Mouse (Mus musculus) stomach, embryonic 15.5 days (tissue): Measurements from ENCODE around the gene Fam222b. TPM values are rescaled to one million over a fixed set of nuclear protein-coding genes. Genes with fewer than 3 reads are reported as not detected.
"Not testable (repeated sequence)": the region's sequence is repeated elsewhere in the genome, so short reads cannot be mapped to it uniquely, and the experiment has no call there.

Source experiments
- ATAC-seq: fragments of 200-750 bp; cut with Nextera tagmentation; 2 replicates; pipeline ENCODE4 v1.8.0; 2017; ENCODE audit warnings: low read depth, moderate number of reproducible peaks, moderate TSS enrichment; ENCODE audit not compliant: insufficient read depth, low FRiP score
- H3K27ac ChIP-seq: fragments of 300-500 bp; sonication (generic); 2 replicates; pipeline ENCODE4 v1.5.1; 2015; ENCODE audit warnings: mild to moderate bottlenecking, inconsistent platforms
- H3K27me3 ChIP-seq: fragments of 300-500 bp; sonication (generic); replicated peaks from 2 replicates; pipeline ENCODE4 v1.6.1; 2015; ENCODE audit warnings: inconsistent platforms
- H3K36me3 ChIP-seq: fragments of 300-500 bp; sonication (generic); 2 replicates; pipeline ENCODE4 v1.6.1; 2015; ENCODE audit warnings: inconsistent platforms
- H3K4me1 ChIP-seq: fragments of 300-500 bp; sonication (generic); 2 replicates; pipeline ENCODE4 v1.6.1; 2015; ENCODE audit warnings: inconsistent platforms
- H3K4me2 ChIP-seq: fragments of 300-500 bp; sonication (generic); 2 replicates; pipeline ENCODE4 v1.6.1; 2015; ENCODE audit warnings: mild to moderate bottlenecking, inconsistent platforms
- H3K4me3 ChIP-seq: fragments of 300-500 bp; sonication (generic); replicated peaks from 2 replicates; pipeline ENCODE4 v1.5.1; 2015; ENCODE audit warnings: inconsistent platforms
- H3K9ac ChIP-seq: fragments of 300-500 bp; sonication (generic); 2 replicates; pipeline ENCODE4 v1.6.1; 2015; ENCODE audit warnings: inconsistent platforms
- H3K9me3 ChIP-seq: fragments of 300-500 bp; sonication (generic); 2 replicates; pipeline ENCODE4 v1.6.1; 2016; ENCODE audit warnings: inconsistent platforms
- WGBS: fragments of 180-500 bp; shearing (Covaris S2); methylation state at CpG from one replicate; pipeline ENCODE4 v1.1.7; 2015; 5-methylcytosine and 5-hydroxymethylcytosine counted together
- polyA plus RNA-seq: library from polyadenylated mRNA; unstranded; fragments of >200 nt; fragmentation: Nextera tagmentation; extraction: Ambion mirVana; gene quantifications from 2 replicates; pipeline ENCODE4 v1.2.1, GENCODE M21; 2015

The Fam222b gene
- polyA plus RNA-seq, result 10.2 and 10.6 TPM in 2 replicates

DNA sequence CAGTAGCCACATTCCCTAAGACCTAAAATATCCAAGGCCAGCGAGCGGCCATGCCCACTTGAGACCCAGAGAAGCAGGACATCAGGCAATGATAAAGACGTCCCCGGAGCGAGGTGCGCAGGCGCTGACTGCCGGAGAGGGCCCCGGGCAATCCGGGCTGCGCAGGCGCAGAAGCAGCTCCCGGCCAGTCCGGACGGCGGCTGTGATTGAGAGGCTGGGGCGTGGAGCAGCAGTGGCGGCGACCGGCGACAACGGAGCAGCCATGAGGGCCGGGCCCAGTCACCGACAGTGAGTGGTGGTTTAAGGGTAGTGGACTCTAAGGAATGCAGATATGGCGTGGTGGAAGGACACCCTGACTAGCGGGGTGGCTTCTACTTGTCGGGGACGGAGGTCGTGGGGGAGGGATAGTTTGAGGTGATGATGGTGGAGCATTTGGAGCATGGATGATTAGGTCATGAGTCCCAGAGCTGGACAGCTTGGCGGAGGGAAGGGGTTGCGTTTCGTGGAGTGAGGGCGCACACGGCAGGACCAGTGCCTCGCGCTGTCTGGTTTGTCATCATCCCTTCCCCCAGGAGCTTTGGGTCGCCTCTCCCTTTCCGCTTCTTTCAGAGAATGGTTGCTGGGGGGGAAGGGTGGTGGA, at the start of gene Fam222b:
TSS of gene Fam222b (plus strand) at position 157 of the 640 bp plus-strand sequence.
- WGBS, result under 1% methylated on average over 38 of the region's 38 CpGs
- Histone ChIP-seq H3K9me3 (no peaks in the 10 kb centered on the region), H3K36me3 (no peaks in the 10 kb centered on the region), H3K4me2 (peak within 1 kb of the TSS; percentile 73), H3K9ac (peak within 1 kb of the TSS; percentile 74), H3K27me3 (no peaks in the 10 kb centered on the region), H3K4me3 (peak within 1 kb of the TSS; percentile 87), H3K27ac (peak within 1 kb of the TSS; percentile 61; the same call in 1 of the 2 replicates), H3K4me1 (peaks cover 13% of the 10 kb centered on the region; the same call in 1 of the 2 replicates)
- peak; percentile 95 for ATAC-seq

DNA sequence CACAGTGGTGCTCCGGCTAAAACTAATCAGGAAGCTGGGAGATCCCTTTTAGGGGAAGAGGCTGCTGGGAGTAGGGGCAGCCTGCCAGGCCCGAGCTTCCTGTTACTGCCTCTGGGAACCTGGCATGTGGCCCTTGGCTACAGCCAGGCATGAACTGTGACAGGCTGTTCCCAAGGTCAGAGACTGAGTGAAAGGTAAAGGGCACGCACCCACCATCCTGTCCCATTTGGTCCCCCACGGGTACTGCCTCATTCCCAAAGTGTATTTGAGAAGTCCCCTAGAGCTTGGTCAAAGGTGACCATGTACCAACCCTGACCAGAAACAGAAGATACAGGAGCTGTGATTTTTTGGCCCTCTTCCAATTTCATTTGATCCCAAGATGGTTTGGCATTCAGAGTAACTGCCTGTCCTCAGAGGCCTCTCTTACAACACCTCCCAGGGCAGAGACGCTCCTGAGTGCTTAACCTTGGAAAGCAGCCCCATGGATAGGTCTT, 49.7 kb upstream of the Fam222b start:
- H3K4me2 ChIP-seq, result no peak overlapping the region
- H3K9me3 ChIP-seq, result no peaks in the 10 kb centered on the region
- H3K4me1 ChIP-seq, result no peaks in the 10 kb centered on the region
- H3K27ac ChIP-seq, result peak overlapping the region; percentile 48; the same call in 1 of the 2 replicates
- H3K4me3 ChIP-seq, result no peak overlapping the region
- H3K9ac ChIP-seq, result no peak overlapping the region
- WGBS, result 70% methylated on average over 5 of the region's 5 CpGs
- no peaks in the 10 kb centered on the region for H3K36me3 ChIP-seq
- H3K27me3 ChIP-seq, result no peaks in the 10 kb centered on the region
- peak; percentile 63; the same call in 1 of the 2 replicates for ATAC-seq

DNA sequence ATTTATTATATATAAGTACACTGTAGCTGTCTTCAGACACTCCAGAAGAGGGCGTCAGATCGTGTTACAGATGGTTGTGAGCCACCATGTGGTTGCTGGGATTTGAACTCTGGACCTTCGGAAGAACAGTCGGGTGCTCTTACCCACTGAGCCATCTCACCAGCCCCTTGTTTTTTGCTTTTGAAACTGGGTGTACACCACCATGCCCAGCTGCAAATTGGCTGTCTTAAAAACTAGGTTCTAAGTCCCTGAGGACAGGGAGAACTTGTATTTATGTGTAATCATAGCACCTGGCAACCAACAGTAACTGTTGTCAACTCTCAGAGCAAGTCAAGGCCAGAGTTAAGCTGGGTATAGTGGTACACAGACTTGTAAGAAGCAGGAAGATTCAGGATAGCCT, 45.8 kb upstream of the Fam222b start:
- not testable (repeated sequence) for H3K4me3 ChIP-seq, H3K27ac ChIP-seq, H3K9ac ChIP-seq, H3K4me2 ChIP-seq, H3K27me3 ChIP-seq, H3K9me3 ChIP-seq, H3K36me3 ChIP-seq, ATAC-seq, H3K4me1 ChIP-seq
- WGBS, result 85% methylated on average over 4 of the region's 4 CpGs

DNA sequence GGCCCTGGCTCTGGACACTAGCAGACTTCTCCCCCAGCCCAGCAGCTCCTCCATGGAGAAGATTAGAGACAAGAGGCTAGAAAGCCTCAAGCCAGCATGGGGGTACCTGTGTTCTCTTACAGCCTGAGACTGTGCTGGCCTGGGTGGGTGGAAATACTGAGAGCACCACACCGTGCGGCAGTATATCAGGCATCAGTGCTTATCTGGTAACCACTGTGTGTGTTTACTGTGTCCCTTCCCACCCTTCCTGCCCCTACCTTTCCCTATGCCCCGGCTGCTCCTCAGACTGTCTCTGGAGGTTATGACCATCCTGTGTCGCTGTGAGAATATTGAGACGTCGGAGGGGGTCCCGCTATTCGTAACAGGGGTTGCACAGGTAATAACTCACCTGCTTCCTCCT, 41.4 kb upstream of the Fam222b start:
- Histone ChIP-seq H3K27ac (no peak overlapping the region), H3K27me3 (no peaks in the 10 kb centered on the region), H3K36me3 (peaks cover 15% of the 10 kb centered on the region; the same call in 1 of the 2 replicates), H3K9ac (no peak overlapping the region), H3K4me2 (no peak overlapping the region), H3K4me3 (no peak overlapping the region), H3K9me3 (no peaks in the 10 kb centered on the region), H3K4me1 (no peaks in the 10 kb centered on the region)
- 83% methylated on average over 8 of the region's 8 CpGs for WGBS
- 0 out of 2 replicates have a peak, but pooled peaks have one; percentile 43 for ATAC-seq

DNA sequence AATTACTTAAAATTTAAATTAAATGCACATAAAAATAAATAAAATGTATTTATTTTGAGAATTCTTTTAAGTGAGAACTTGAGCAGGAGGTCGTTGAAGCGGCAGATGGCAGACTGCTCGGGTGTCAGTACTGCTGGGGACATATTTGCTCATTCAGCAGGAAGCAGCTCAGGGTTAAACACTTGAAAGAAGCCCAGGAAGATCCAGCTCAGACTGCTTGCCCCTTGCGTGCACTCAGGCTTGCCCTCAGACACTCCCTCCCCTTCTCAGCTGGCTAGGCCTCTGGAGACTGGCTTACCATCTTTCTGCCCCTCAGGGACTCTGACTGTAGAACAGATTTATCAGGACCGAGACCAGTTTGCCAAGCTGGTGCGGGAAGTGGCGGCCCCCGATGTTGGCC, 37.5 kb upstream of the Fam222b start:
- Histone ChIP-seq H3K4me2 (no peak overlapping the region), H3K9ac (no peak overlapping the region), H3K4me1 (no peaks in the 10 kb centered on the region), H3K27me3 (no peaks in the 10 kb centered on the region), H3K27ac (no peak overlapping the region), H3K4me3 (no peak overlapping the region), H3K9me3 (no peaks in the 10 kb centered on the region), H3K36me3 (peaks cover 19% of the 10 kb centered on the region)
- no peak for ATAC-seq
- WGBS, result 86% methylated on average over 8 of the region's 8 CpGs

DNA sequence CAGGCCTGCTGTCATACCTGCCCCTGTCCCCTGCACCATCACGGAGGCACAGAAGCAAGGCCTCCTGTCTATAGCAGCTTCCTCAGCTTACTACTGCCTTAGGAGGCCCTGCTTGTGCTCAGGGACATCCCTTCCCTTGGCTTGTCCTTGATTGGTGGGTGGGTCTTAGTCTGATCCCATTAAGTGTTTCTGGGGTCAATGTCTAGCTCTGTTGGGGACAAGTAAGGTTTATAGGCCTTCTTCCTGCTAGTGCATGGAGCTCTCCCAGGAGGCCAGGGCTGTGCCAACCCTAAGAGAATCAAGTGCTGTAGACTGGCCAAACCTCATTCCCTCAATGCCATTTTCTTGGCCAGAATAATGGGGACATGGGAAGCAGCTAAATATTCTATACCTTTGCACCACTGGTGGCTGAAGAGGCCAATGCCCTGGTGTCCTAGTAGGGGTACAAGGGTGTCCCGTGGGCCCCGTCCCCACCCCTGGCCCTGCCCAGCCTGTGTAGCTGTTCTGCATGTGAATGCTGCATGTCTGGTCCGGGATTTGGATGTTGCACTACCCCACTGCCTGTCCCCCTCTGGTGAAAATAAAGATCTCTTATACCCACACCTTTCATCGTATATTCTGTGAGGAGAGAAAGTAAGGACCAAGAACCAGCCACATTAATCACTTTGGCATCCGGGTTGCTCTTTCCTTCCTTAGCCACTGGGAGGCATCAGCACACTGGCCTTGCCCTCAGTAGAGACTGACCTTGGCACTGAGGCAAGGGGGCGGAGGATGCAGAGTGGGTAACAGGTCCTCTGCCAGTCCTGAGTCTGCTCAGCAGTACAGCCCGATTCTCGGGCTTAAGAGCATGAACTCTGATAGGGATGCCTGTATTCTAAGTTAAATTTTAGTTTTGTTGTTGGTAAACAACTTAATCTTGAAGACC, 34.4 kb upstream of the Fam222b start:
- 53% methylated on average over 9 of the region's 9 CpGs for WGBS

DNA sequence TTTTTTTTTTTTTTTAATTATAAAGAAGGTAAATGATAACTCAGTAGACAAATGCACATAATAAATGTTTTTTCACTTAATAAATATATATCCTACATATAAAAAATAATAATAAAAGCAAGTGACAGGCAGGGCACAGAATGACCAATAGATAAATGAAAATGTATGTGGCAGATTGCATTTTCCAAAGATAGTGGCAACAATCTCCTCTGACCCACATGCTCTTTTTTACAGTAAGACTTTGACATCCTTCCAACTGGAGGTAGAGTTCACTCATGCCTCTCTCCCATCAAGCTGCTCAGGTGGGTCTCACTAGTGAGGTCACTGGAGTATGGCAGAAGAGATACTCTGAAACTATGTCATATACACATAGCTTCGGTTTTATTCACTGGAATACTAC, 31.9 kb upstream of the Fam222b start:
- no peaks in the 10 kb centered on the region for H3K4me1 ChIP-seq
- H3K36me3 ChIP-seq, result peaks cover 7% of the 10 kb centered on the region
- no peak overlapping the region for H3K9ac ChIP-seq
- H3K27me3 ChIP-seq, result no peaks in the 10 kb centered on the region
- 69% methylated on average over 1 of the region's 1 CpGs for WGBS
- no peak for ATAC-seq
- H3K4me2 ChIP-seq, result no peak overlapping the region
- no peak overlapping the region for H3K27ac ChIP-seq
- H3K4me3 ChIP-seq, result no peak overlapping the region
- H3K9me3 ChIP-seq, result no peaks in the 10 kb centered on the region

More for the DNA sequence above, 34.4 kb upstream of the Fam222b start:
- no peaks in the 10 kb centered on the region for H3K9me3 ChIP-seq
- ATAC-seq, result peak; percentile 79
- no peaks in the 10 kb centered on the region for H3K27me3 ChIP-seq
- H3K9ac ChIP-seq, result no peak overlapping the region
- no peak overlapping the region for H3K4me2 ChIP-seq
- no peak overlapping the region for H3K27ac ChIP-seq
- H3K4me3 ChIP-seq, result no peak overlapping the region
- no peaks in the 10 kb centered on the region for H3K4me1 ChIP-seq
- peaks cover 19% of the 10 kb centered on the region for H3K36me3 ChIP-seq

DNA sequence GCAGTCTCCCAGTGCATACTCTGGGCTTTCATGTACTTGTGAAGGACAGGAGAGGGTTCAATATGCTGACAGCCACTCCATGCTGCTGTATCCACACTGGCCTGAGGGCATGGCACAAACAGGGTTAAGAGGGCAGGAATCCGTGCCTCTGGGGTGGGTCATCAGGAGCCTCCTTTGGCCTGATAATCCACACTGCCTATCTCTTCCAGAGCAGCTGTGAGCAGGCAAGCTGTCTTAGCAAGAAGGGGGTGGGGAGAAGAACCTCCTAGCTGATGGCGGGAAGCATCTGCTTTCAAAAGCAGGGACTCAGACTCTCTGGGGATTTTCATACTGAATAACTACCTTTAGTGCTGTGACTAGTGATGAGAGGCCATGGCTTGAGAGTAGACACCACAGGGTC, 28.6 kb upstream of the Fam222b start:
- Histone ChIP-seq H3K27ac (no peak overlapping the region), H3K4me2 (no peak overlapping the region), H3K27me3 (no peaks in the 10 kb centered on the region), H3K9me3 (no peaks in the 10 kb centered on the region), H3K9ac (no peak overlapping the region), H3K4me1 (no peaks in the 10 kb centered on the region), H3K4me3 (no peak overlapping the region), H3K36me3 (no peaks in the 10 kb centered on the region)
- WGBS, result 42% methylated on average over 2 of the region's 2 CpGs
- ATAC-seq, result peak; percentile 87

DNA sequence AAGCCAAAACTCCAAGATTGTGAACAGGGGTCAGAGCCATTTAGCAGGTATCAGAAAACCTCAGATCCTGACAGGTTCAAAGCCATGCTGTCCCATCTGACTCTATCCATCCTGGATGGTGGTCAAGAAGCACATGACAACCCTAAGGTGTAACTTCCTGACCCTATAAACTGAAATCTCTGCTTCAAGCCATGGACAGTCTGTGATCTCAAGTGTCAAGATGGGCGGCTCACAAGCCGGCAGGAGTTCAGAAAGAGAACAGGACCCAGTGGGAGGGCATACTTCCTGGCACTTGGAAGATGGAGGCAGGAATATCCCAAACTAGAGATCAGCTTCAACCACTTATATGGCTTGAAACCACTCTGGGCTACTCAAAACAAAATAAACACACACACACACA, 27.8 kb upstream of the Fam222b start:
- ATAC-seq, result no peak
- H3K27me3 ChIP-seq, result no peaks in the 10 kb centered on the region
- H3K9me3 ChIP-seq, result no peaks in the 10 kb centered on the region
- 66% methylated on average over 2 of the region's 2 CpGs for WGBS
- no peak overlapping the region for H3K4me3 ChIP-seq
- H3K4me1 ChIP-seq, result no peaks in the 10 kb centered on the region
- H3K27ac ChIP-seq, result no peak overlapping the region
- H3K9ac ChIP-seq, result no peak overlapping the region
- no peaks in the 10 kb centered on the region for H3K36me3 ChIP-seq
- no peak overlapping the region for H3K4me2 ChIP-seq

DNA sequence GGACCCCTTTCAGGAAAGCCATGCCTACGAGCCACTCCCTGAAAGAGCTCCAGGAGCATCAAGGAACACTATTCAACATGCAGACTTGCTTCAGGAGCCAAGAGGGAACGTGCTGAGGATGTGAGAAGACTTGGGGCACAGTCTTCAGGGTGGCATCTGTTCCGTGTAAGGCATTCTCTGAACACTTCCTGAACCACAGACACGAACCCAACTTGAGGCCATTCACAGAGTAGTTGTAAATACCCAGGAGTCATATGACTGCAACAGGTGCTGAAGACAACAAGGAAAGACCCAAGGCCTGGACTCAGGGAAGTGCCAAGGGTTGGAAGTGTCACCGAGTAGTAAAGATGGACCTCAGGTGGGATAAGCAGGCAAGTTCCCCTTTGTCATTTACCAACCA, 26.9 kb upstream of the Fam222b start:
- Histone ChIP-seq H3K9ac (no peak overlapping the region), H3K9me3 (no peaks in the 10 kb centered on the region), H3K36me3 (no peaks in the 10 kb centered on the region; the same call in 1 of the 2 replicates), H3K4me1 (no peaks in the 10 kb centered on the region), H3K27ac (no peak overlapping the region), H3K4me3 (no peak overlapping the region), H3K27me3 (no peaks in the 10 kb centered on the region), H3K4me2 (no peak overlapping the region)
- no peak for ATAC-seq
- 66% methylated on average over 5 of the region's 5 CpGs for WGBS

DNA sequence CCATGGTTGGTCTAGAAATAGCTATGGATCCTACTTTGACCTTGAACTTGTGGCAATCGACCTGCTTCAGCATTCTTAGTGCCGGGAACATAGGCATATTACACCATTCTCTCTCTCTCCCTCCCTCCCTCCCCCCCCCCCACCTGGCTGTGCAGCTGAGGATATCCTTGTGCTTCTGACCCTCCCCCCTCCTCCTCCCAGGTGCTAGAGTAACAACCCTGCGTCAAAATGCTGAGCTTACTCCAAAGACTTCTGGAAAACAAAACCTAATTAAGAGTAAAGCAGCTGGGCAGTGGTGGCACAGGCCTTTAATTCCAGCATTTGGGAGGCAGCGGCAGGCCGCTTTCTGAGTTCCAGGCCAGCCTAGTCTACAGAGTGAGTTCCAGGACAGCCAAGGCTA, 25.3 kb upstream of the Fam222b start:
- H3K9me3 ChIP-seq, result no peaks in the 10 kb centered on the region
- no peak overlapping the region for H3K4me3 ChIP-seq
- H3K9ac ChIP-seq, result no peak overlapping the region
- no peak for ATAC-seq
- no peak overlapping the region for H3K4me2 ChIP-seq
- no peaks in the 10 kb centered on the region for H3K4me1 ChIP-seq
- H3K36me3 ChIP-seq, result peaks cover 8% of the 10 kb centered on the region
- 67% methylated on average over 5 of the region's 5 CpGs for WGBS
- no peaks in the 10 kb centered on the region for H3K27me3 ChIP-seq
- no peak overlapping the region for H3K27ac ChIP-seq

DNA sequence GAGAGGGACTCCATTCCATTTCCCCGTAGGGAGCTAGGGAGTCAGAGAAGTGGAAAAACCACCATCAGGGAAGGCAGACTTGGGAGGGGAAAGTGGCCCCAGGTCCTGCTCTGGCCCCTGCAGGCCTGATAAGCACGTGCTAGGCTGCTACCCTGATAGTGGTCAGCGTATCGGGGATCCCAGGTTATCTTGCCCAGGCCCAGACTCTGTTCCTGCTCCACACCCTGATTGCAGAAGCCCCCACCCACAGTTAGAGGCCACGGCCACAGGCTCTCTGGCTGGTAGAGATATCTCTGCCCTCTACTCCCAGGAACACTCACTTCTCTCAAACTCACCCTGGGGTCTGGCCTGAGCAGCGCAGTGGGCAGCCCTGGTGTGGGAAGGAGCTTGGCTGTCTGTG, 24.8 kb upstream of the Fam222b start:
- peaks cover 13% of the 10 kb centered on the region for H3K36me3 ChIP-seq
- no peaks in the 10 kb centered on the region for H3K27me3 ChIP-seq
- no peaks in the 10 kb centered on the region for H3K4me1 ChIP-seq
- H3K4me2 ChIP-seq, result no peak overlapping the region
- no peak overlapping the region for H3K27ac ChIP-seq
- ATAC-seq, result peak; percentile 78
- H3K9ac ChIP-seq, result no peak overlapping the region
- no peaks in the 10 kb centered on the region for H3K9me3 ChIP-seq
- no peak overlapping the region for H3K4me3 ChIP-seq
- 70% methylated on average over 6 of the region's 6 CpGs for WGBS
